In genomic region chr9:46642696-46643095, GRCm38 (mm10) we compare ENCODE assay signal across 10 mouse cellular contexts.
DNase-seq lines count a peak whose midpoint lies in the region; ATAC-seq lines count a peak whose summit lies in the region.
"Had no signal": no experiment of that assay in that cellular context is flagged by ENCODE, and none has a peak within 500 bp of the region (broad histone marks: within the 10 kb centered on the region; RNA-seq: fewer than 3 reads in every experiment).

No protein-coding gene starts in this region.

- 5% methylated on average over 9 of the region's 9 CpGs for WGBS in forebrain, embryonic 14.5 days
- 8% methylated on average over 9 of the region's 9 CpGs for WGBS in forebrain, embryonic 13.5 days

- no peak overlapping the region for H3K9ac ChIP-seq in forebrain, embryonic 14.5 days (ENCODE audit: low read length)
- no peak overlapping the region for H3K9ac ChIP-seq in forebrain, embryonic 13.5 days
- H3K9ac ChIP-seq: embryonic facial prominence, embryonic 15.5 days; liver, embryonic 15.5 days had no signal

- H3K36me3 ChIP-seq in forebrain, embryonic 14.5 days (ENCODE audit: control insufficient read depth, insufficient read depth, low read length), result no peaks in the 10 kb centered on the region
- H3K36me3 ChIP-seq in forebrain, embryonic 13.5 days (ENCODE audit: poor library complexity, severe bottlenecking), result no peaks in the 10 kb centered on the region
- H3K36me3 ChIP-seq: embryonic facial prominence, embryonic 15.5 days; liver, embryonic 15.5 days had no signal

- H3K27ac ChIP-seq in forebrain, embryonic 14.5 days (ENCODE audit: low read depth, low read length), result no peak overlapping the region
- no peak overlapping the region for H3K27ac ChIP-seq in forebrain, embryonic 13.5 days
- H3K27ac ChIP-seq: embryonic facial prominence, embryonic 15.5 days; liver, embryonic 15.5 days had no signal

- H3K9me3 ChIP-seq in forebrain, embryonic 14.5 days (replicated peaks; ENCODE audit: control insufficient read depth, low read length), result no peaks in the 10 kb centered on the region
- no peaks in the 10 kb centered on the region for H3K9me3 ChIP-seq in forebrain, embryonic 13.5 days (replicated peaks)
- H3K9me3 ChIP-seq: embryonic facial prominence, embryonic 15.5 days; liver, embryonic 15.5 days had no signal

- H3K4me1 ChIP-seq in forebrain, embryonic 14.5 days (ENCODE audit: control insufficient read depth, insufficient read depth, low read length), result peaks cover 13% of the 10 kb centered on the region
- H3K4me1 ChIP-seq in forebrain, embryonic 13.5 days, result peaks cover 19% of the 10 kb centered on the region
- H3K4me1 ChIP-seq: liver, embryonic 15.5 days had no signal

- DNase-seq in forebrain, embryonic 14.5 days (ENCODE audit: low spot score), result peak; percentile 51
- peak; percentile 10 for DNase-seq in ovary, postnatal 10 days (ENCODE audit: low spot score)
- no peak for DNase-seq in ovary, adult 18-20 months (ENCODE audit: low spot score)
- DNase-seq in gastrocnemius, postnatal 14 days, result peak; percentile 30
- peak; percentile 81 for DNase-seq in mesoderm, embryonic 11.5 days (ENCODE audit: low read depth, low spot score)

- H3K4me3 ChIP-seq in forebrain, embryonic 14.5 days (ENCODE audit: low read depth, low read length), result no peak overlapping the region
- H3K4me3 ChIP-seq in forebrain, embryonic 13.5 days, result no peak overlapping the region
- H3K4me3 ChIP-seq: embryonic facial prominence, embryonic 15.5 days; liver, embryonic 15.5 days had no signal

- no peaks in the 10 kb centered on the region for H3K27me3 ChIP-seq in forebrain, embryonic 14.5 days (replicated peaks; ENCODE audit: control insufficient read depth, insufficient read depth, low read length)
- no peaks in the 10 kb centered on the region for H3K27me3 ChIP-seq in forebrain, embryonic 13.5 days
- H3K27me3 ChIP-seq: embryonic facial prominence, embryonic 15.5 days; liver, embryonic 15.5 days had no signal

- intact Hi-C loops in gastrocnemius, postnatal 14 days (cut with DNase I; ENCODE audit: low total_unique reads), result no loop called here

- H3K4me2 ChIP-seq in forebrain, embryonic 14.5 days (ENCODE audit: low read length), result no peak overlapping the region
- H3K4me2 ChIP-seq in forebrain, embryonic 13.5 days, result no peak overlapping the region
- H3K4me2 ChIP-seq: embryonic facial prominence, embryonic 15.5 days; liver, embryonic 15.5 days had no signal

- no peak for ATAC-seq in forebrain, embryonic 14.5 days
- no peak for ATAC-seq in forebrain, embryonic 13.5 days
- no peak for ATAC-seq in granulocyte monocyte progenitor cell, adult 5-6 weeks (replicated peaks; ENCODE audit: poor library complexity, severe bottlenecking)
- ATAC-seq in frontal cortex, adult (ENCODE audit: low TSS enrichment), result no peak
